Mouse (Mus musculus) fat pad, adult 2 months (tissue): Measurements from ENCODE around the gene Plcb1.

Experiments
- DNase-seq: peaks from one replicate; pipeline ENCODE4 v3.0.0-alpha.2; 2011; ENCODE audit warnings: low read depth, low spot score; ENCODE audit errors: extremely low read depth

The Plcb1 gene

DNA sequence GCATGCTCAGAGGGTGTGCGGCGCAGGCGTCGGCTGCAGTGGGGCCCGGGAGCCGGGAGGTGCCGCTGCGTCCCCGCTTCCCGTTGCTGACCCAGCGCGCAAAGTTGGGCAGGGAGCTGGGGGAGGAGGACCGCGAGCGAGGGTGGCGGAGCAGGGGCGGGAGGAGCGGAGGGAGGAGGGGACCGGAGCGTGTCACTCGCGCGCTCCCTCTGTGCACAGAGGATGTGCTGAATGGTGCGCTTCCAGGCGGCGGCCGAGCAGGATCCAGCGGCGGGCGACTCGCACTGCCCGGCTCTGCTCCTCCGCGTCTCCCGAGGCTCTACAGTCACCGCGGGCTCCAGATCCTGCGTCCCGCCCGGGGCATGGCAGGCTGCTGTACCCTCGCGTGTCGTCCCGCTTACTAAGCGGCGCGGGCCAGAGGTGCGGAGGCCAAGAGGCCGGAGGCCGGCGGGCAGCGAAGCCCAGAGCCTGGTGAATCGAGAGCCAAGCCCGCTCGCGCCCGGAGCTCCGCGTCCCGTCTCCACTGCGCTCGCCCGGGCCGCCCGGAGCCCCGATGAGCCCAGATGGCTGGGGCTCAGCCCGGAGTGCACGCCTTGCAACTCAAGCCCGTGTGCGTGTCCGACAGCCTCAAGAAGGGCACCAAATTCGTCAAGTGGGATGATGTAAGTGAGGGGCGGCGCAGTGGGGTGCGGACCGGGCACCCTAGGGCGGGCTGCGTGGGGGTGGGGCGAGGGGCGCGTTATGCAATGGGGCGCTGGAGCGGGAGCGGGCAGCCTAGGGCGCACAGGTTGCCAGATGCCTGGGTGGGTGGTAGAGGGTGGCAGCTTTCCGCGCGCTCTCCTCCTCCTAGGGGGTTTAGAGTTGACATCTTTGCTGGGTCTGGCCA lies at the start of gene Plcb1:
Plcb1 (plus strand) TSS at position 98 of the 886 bp plus-strand sequence.
- no peak for DNase-seq

DNA sequence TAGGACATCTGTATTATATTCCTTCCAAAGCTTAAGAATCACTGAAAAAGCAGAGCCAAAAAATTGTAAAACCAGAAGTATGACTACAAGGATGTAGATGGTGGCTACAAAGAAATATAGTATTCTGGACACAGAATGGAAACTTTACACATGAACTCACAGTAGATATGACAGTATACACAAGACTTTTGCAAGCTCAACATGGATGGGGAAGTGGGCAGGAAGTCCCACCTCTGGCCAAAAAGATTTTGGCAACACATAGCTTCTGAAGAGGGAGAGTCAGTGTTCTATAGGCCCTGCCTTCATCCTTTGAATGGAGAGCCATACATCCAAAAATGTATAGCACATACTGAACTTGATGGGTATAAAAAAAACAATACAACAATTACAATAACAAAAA lies 30.3 kb upstream of the Plcb1 start:
- no peak for DNase-seq

- peak; percentile 94 for DNase-seq
These were observed 29.8 kb upstream of the Plcb1 start for GRCm38 (mm10) chr2:134756086-134756485.

DNA sequence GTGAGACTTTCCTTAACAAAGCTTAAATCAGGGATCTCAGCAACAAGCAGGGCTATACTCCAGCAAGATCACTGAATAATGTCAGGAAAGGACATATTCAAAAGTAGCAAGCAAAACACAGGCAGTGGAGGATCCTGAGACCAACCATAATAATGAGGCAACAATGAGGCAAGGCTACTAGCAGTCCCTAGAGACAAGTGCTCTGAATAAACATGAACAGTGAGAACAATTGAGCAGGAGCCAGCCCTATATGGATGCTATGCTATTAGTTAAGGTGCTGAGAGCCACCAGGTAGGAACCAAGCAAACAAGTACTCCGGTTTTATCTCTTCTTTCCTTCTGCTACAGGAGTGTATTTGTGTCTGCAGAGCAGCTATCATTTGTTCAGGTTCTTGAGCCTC lies 24.8 kb upstream of the Plcb1 start:
- DNase-seq, result no peak

GRCm38 (mm10) chr2:134763406-134763990 lies 22.4 kb upstream of the Plcb1 start:
- DNase-seq, result peak; percentile 94

GRCm38 (mm10) chr2:134764506-134764905 lies 21.4 kb upstream of the Plcb1 start:
- no peak for DNase-seq

- DNase-seq, result no peak
These were observed 6.0 kb upstream of the Plcb1 start for GRCm38 (mm10) chr2:134779826-134780225.

DNA sequence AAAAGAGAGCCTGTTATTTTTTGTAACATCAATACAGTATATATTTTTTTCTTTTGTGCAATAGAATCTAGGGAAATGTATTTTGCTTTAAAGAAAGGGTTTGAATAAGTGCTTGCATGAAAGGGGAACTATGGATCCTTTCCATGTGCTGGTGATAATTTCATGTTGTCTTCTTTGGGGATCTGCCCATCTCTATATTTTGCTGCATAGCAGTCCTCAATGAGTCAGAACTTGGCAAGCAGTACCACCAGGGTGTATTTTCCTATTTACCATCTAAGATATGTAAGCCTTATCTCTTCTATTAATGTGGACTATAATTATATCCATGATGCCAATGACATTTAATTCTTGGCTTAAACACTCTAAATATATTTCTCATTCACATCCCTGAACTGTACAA lies 5.6 kb upstream of the Plcb1 start:
- DNase-seq, result no peak

DNA sequence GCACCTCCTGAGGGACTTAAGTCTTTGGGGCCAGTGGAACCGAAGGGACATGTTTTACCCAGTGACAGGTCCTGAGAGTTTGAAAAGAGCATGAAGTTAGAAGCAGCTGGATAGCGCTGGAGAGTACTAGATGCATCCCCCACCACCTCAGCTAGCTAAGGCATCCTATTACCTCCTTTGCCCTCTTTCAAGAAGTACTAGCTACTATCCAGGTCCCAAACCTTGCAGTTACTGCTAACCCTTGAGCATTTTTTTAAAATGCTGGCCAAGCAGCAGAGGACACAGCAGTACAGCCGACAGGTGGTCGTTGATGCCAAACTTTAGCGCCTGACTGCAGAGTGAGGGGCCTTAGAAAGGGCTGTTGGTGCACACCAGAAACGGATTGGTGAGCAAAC lies 986 bp downstream of the Plcb1 start:
- no peak for DNase-seq

DNA sequence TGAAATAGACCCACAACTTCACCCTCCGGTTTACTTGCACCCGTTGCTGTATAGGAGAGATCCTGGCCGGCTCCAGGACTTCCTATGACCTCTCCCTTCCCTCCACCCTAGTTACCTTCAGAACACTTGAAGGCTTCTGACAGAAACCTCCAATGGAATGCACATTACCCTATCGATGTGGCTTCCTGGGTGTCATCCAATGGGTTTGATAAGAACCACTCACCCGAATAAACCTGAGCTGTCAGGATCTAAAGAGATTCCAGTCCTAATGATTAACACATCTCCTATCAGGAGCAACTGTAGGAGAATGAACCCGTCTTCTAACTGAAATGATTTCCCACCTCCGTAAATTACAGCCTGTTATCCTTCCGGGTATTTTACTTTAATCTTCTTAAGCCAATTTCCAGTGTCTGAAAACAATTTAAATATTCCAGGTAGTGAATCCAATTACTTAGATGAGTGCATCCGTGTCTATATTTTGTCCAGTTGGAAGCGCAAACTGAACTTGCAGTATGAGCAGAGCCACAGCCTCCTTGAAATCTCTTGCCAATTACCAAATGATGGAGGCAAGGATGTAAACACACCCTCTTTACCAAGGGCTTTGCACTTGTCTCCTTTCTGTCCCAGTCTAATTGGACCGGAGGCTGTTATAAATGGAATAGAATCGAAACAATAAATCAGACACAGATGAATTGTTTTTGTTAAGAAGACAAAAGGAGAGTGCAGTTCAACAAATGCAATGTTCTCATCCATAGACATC lies 1.6 kb downstream of the Plcb1 start:
- no peak for DNase-seq

DNA sequence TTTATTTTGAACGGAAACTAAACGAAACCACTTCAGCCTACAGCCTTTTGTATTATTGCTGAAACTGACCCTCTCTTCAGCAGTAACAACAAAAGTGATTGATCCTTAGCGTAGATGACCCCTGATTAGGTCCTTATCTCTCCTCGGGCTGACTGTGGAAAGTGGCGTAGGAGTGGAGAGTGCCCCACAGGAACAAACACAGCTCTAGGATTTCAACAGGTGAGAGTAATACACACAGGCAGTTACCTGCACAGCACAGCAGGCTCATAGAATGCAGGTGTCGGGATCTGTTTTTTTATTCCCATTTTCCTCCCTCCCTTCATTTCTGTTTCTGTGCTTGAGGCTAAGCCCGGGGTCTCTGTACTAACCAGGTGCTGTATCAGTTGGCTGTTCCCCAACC lies 7.1 kb downstream of the Plcb1 start:
- DNase-seq, result no peak

DNA sequence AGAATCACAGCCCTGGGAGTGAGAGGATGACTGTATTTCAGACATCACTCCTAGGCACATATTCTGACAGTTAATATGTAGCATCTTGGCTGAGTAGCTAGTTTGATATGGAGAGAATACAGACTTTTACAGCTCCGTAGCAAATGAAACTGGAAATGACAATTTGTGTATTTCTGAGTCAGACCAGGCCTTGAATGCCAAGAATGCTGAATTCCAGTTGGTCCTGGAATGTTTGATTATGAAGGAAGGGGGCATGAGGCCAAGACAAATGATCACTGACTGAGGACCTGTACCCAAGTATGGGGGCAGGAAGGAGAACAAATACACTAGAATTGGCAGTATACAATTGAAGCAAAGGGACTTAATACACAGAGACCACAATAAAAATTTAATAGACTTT lies 14.4 kb downstream of the Plcb1 start:
- DNase-seq, result no peak

DNA sequence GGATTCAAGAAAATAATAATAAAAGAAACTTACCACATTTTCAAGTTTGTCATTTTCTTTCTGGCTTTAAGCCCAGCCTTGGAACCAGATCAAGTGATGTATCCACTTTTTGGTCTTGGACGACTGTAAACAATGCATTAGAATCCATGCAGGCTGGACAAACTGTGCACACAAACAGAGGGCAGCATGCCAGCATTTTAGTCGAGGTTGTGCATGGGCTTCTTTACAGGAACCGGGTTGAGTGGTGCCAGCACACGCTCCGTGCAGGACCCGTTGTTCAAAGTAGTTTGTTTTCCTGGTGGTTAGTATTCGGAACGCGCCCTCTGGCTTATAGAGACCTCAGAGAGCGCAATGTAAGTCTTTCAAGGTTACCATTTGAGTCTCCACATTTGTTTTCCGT lies 30.5 kb downstream of the Plcb1 start:
- DNase-seq, result no peak

DNA sequence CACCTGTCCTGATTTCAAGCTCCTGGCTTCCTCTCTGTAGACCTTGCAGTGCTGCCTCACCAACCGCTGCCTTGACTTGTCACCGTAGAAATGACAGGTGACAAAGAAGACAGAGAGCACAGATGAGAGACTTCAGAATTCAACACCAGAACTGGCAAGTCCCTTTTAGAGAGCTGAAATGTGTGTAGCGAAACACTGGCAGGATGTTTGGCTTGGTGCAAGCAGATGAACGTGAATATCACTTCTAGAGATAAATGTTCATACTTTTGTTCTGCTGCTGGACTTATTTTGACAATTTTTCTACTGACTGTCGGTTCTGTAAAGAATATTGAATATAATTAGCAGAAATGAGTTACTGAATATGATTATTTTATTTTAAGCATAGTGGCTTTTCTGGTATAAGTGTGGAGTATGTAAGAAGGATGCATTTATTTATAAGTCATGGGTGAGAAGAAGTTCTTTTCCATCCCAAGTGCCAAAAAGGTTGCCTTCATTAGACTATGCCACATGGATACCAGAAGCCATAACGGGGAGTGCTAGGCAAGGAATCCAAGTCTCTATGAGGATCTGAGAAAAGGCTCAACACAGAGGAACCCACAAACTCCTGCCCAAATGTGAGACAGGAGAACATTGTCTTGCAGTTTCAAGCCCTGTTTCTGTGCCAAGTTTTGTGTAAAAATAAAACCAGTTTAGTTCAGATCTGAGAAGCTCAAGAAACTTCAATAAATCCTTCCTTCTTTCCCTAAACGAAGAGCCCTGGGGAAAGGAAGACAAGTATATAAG lies 31.4 kb downstream of the Plcb1 start:
- no peak for DNase-seq

DNA sequence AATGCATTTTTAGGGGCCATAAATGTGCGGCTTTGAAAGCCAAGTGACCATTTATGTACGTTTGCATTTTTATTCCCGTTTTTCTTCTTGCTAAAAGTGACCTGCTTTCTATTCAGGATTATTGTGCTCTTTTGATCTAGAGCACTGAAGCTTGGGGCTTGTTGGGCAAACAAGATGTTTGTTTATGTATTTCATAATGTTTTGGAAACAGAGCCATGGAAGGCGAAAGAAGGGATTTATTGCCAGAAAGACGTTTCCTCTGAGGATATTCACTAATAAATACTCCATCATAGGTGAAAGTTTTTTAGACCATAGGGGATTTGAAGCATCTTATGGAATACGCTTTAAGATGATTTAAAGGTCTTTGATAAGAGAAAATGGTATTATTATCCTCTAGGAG lies 35.3 kb downstream of the Plcb1 start:
- DNase-seq, result no peak

GRCm38 (mm10) chr2:134825645-134826044 lies 39.8 kb downstream of the Plcb1 start:
- DNase-seq, result no peak

GRCm38 (mm10) chr2:134826111-134827005 lies 40.5 kb downstream of the Plcb1 start:
- no peak for DNase-seq

GRCm38 (mm10) chr2:134827778-134828487 lies 42.1 kb downstream of the Plcb1 start:
- no peak for DNase-seq

DNA sequence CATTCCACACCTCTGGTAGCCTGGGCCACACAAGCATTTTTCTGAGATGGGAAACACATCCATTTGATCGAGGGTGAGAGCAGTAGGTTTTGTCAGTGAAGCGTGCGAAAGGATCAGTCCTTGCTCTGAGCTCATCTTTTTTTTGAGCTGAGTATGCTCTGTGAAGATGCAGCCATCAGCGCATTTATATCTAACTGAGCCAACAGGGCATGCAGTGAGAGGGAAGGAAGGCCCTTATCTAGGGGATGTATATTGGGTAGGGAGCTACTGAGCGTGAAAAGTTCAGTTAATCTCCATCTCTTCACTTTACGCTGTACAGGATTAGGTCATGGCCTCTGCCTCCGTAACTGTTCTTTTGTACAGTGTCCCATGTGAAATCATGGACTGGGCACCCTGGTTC lies 46.0 kb downstream of the Plcb1 start:
- DNase-seq, result no peak
